Mouse (Mus musculus): ENCODE measurements at regions not wholly inside any gene's neighbourhood (a gene's known extent, or its start where the extent isn't known, plus 50 kb on each side); places are given as distances from the start of the nearest gene placed in this dataset.

DNA sequence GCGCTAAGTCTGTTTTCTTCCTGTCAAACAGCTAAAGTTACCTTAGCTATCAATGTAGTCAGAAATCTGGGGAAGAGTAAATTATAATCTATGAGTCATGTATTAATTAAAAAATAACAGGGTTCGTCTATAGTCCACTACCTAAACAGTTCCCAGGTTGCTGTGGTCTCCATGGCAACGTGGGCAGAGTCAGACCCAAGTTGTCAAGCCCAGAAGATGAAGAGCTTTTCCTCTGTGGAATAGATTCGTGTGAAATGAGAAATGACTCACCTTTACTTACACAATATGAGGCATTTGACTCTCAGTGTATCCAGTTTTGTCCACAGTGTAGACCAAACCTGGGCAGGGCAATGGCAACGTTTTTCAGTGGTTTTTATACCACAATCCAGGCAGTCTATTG lies 149.2 kb downstream of the Tmem17 start:
- TF ChIP-seq CTCF (conservative IDR thresholded peaks at IDR 0.05) = no peak
- H3K27ac ChIP-seq = peak overlapping the region; percentile 74
- DNase-seq (ENCODE audit: low spot score in 2 of 2) = no peak
- no peak overlapping the region for H3K4me3 ChIP-seq

DNA sequence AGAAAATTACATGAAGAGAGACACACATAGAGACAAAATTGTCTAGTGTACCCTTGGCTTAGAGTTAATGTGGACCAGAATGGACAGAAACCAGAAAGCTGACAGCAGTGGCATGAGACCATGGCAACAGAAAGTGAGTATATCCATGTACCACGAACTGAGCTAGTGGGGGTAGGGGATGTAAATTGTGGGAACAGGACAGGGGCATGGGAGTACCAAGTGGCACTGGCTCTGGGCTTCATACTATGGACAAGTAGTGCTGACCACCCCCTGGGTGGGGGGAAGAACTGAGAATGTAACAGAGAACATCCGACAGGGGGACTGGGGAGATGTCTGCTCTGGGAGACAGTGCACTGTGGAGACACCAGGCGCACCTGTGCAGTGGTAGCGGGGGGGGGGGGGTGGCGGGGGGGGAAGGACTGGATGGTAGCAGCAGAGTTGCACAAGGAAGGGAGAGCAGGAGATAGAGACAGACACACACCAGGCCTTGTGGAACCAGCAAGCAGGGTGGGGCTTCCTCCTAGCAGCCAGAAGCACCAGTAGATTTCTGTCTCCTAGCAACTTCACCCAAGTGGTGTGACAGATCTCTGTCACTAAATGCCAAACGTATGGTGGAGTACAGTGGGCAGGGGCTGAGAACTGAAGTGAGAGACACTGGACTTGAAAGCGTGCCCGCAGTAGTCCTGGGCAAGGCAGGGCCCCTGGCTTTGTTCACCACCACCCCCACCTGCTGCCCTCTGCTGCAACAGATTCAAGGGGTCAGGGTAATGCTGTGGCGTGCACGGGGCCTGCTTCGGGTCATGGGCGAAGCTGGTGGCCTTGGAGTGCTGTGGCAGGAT lies 150.0 kb downstream of the Tmem17 start:
- Histone ChIP-seq H3K27ac (peak overlapping the region; percentile 74), H3K4me3 (no peak overlapping the region)
- no peak for TF ChIP-seq CTCF (conservative IDR thresholded peaks at IDR 0.05)
- DNase-seq (ENCODE audit: low spot score in 2 of 2) = peak in 1 of 2 experiments; percentile 41

DNA sequence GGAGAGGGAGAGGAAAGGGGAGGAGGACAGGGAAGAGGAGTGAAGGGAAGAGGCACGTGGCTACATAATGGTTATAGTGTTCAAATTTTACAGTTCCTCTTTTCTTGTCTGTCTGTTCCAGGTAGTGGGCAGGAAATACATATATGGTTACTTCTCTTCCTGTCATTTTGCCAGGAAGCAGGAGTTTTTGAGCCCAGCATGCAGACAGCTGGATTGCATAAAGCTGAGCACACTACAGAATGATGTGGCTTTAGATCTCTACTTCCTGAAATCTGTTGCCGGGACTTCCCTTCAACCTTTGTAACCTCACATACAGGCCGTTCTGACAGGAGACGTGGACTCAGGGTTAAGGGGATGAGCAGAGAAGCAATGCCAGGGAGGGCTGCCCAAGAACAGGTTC lies 154.1 kb downstream of the Tmem17 start:
- Histone ChIP-seq H3K27ac (no peak overlapping the region), H3K4me3 (no peak overlapping the region)
- no peak for DNase-seq (ENCODE audit: low spot score in 2 of 2)
- no peak for TF ChIP-seq CTCF (conservative IDR thresholded peaks at IDR 0.05)

DNA sequence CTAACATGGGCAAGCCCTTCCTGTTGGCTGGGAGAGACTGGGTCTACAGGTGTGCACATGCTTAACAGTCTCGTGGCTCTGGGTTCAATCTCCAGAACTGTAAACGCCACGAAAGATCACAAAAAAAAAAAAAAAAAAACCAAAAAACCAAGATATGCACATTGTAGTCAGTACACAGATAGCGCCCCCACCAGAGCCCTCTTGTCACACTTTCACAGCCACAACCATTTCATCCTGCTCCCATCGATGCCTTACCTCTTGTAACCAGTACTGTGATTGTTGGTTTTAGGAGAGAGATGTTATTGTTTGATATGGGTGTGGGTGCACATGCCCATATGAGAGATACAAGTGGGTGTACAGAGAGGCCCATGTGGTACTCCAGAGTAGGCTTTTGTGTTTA lies 154.5 kb downstream of the Tmem17 start:
- Histone ChIP-seq H3K4me3 (no peak overlapping the region), H3K27ac (no peak overlapping the region)
- DNase-seq (ENCODE audit: low spot score in 2 of 2) = no peak
- no peak for TF ChIP-seq CTCF (conservative IDR thresholded peaks at IDR 0.05)

DNA sequence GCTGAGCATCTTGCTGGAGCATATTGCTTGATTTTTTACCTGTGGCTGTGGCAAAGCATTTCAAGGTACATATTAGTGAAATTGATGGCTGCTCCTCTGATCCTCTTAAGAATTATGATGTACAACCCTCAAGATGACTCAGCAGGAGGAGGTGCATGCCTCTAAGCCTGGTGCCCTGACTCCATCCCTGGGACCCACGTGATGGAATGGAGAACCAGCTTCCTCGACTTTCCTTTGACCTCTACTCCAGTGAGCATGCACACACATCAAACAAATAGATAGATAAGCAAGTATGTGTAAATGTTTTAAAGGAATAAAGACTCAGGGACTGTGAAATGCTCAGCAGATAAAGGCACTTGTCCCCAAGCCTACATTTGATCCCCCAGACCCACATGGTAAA lies 156.3 kb downstream of the Tmem17 start:
- Histone ChIP-seq H3K27ac (no peak overlapping the region), H3K4me3 (no peak overlapping the region)
- no peak for TF ChIP-seq CTCF (conservative IDR thresholded peaks at IDR 0.05)
- DNase-seq (ENCODE audit: low spot score in 2 of 2) = no peak

DNA sequence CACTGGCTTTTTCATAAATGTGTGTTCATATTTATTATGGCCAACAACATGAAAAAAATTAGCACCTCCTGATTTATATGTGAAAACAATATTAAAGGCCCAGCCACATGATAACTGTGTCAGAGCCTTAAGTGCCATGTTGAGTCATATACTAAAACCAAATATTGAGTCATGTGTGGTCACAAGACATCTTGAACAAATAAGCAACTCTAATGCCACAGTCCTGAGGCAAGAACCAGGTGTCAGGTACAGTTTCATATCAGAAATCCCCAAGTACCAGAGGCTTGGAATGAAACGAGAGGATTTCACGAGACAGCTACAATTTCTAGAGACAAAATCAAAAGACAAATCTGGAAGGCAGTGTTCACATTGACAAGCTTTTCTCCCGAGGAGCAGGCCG lies 157.4 kb downstream of the Tmem17 start:
- no peak for TF ChIP-seq CTCF (conservative IDR thresholded peaks at IDR 0.05)
- no peak overlapping the region for H3K27ac ChIP-seq
- H3K4me3 ChIP-seq = no peak overlapping the region
- DNase-seq (ENCODE audit: low spot score in 2 of 2) = no peak

DNA sequence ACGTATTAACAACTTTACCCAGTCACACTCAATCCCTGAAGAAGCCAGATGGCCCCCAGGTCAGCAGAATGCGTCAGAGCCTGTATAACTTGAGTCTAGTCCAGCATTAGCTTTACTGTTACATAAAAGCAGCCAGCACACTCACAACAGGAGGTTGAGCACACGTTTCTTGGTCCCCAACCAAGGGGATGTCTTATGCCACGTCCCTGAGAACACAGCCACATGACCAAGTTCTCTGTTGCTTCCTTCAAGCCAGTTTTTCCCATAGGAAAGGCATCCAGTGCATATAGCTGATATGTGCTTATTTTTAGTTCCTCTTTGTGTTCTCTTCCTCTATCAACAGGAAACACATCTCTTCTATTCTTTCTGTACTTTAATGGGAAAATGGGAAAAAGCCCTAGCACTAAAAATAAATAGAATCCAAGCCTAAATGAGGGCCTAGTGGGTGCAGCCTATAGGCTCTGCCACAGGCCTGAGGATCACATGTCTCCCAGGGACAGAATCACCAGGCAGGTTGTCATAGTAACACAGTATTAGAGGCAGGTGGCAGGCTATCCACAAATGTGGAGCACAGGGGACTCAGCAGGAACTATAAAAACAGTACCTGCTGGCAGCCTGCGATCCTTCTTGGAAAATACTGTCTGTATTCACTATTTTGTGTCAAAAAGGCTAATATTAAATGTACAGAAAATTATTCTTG lies 160.1 kb downstream of the Tmem17 start:
- peak; percentile 42 to 73 for DNase-seq (ENCODE audit: low spot score in 2 of 2)
- Histone ChIP-seq H3K4me3 (no peak overlapping the region), H3K27ac (peak overlapping the region; percentile 92)
- TF ChIP-seq CTCF (conservative IDR thresholded peaks at IDR 0.05) = peak; percentile 16; the same call in 1 of the 2 replicates

DNA sequence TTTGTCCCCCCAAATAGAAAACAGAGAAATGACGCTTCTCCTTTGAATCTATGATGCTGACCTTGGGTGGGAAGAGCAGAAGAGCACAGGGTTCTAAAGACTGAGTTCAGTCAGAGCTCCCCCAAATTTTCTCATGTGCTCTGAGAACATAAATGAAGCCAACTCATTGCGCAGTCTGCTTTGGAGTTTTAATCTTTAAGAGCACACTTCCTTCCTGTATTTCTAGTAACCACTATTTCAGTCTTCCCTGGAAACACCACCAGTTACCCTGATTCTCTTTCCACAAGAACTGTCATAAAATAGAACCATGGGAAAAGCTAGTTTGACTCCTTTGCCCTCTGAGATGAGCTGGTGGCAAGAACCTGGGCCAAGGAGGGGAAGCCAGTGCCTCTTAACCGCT lies 163.2 kb downstream of the Tmem17 start:
- Histone ChIP-seq H3K4me3 (no peak overlapping the region), H3K27ac (no peak overlapping the region)
- no peak for TF ChIP-seq CTCF (conservative IDR thresholded peaks at IDR 0.05)
- DNase-seq (ENCODE audit: low spot score in 2 of 2) = no peak

DNA sequence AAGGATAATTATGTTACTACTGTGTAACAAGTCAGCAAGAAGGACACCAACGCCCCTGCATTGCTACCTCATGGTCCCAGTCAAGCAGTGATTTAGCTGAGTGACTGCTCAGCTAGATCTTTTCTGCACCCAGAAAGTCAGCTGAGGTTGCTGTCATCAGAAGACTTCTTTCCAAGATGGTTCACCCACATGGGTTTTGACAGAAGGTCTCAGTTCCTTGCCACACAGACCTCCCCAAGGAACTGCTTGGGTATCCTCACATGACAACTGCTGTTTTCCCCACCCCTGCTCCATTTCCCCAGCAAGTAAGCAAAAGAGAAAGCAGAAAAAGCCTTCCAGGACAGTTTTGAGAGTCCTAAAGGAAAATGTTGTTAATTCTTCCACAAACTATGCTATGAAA lies 163.9 kb downstream of the Tmem17 start:
- no peak for TF ChIP-seq CTCF (conservative IDR thresholded peaks at IDR 0.05)
- Histone ChIP-seq H3K4me3 (no peak overlapping the region), H3K27ac (no peak overlapping the region)
- no peak for DNase-seq (ENCODE audit: low spot score in 2 of 2)

DNA sequence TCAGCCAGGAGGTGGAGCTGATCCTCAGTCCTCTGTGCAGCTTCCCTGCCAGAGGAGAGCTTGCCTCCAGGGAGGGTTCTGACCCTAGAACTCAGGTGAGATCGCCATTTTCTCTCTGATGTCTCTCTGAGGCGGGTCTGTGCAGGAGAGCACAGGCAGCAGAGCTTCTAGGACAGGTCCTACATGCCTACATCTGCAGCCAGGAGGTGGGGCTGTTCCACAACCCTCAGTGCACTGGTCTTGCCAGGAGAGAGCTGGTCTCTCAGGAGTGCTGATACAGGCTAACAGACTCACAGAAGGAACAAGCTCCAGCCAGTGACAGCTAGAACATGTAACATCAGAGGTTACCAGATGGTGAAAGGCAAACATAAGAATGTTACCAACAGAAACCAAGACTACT lies 165.4 kb downstream of the Tmem17 start:
- peak; percentile 56 for TF ChIP-seq CTCF (conservative IDR thresholded peaks at IDR 0.05)
- no peak overlapping the region for H3K27ac ChIP-seq
- no peak for DNase-seq (ENCODE audit: low spot score in 2 of 2)
- no peak overlapping the region for H3K4me3 ChIP-seq

DNA sequence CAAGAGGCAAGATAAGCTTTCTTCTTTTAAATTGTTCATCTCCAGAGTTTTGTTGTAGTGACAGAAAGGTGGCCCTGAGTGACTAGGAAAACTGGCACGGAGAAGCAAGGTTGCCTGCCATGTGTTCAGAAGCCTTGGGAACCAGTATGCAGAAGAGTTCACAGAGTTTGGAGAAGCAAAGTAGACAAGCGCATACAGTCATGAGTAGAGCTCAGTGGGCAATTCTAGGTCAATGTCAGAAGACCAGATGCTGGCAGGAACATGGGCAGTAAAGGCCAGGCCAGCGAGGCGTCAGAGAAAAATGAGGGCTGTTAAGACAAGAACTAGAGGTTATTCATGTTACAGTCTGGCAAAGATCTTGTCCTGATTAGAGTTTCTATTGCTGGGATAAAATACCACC lies 172.7 kb downstream of the Tmem17 start:
- TF ChIP-seq CTCF (conservative IDR thresholded peaks at IDR 0.05) = no peak
- DNase-seq (ENCODE audit: low spot score in 2 of 2) = no peak
- H3K27ac ChIP-seq = no peak overlapping the region
- no peak overlapping the region for H3K4me3 ChIP-seq

DNA sequence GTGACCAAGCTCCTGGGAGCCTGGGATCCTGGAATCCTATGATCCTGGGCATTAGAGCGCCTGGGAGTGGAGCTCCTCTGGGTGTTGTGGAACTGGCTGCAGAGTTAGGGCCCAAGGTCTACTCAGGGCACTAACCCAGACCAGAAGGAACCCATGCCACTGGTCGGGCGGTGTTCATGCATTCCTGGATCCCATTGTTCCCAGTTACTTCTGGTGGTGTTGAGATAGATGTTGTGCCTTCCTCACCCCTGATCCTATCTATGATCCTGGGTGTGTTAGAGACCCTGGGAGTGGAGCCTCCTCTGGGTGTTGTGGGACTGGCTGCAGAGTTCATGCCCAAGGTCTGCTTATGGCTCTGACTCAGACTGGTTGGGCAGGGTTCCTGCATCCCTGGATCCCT lies 169.9 kb downstream of the B3gnt2 start:
- H3K4me3 ChIP-seq = no peak overlapping the region
- H3K27ac ChIP-seq = no peak overlapping the region
- no peak for DNase-seq (ENCODE audit: low spot score in 2 of 2)
- no peak for TF ChIP-seq CTCF (conservative IDR thresholded peaks at IDR 0.05)

DNA sequence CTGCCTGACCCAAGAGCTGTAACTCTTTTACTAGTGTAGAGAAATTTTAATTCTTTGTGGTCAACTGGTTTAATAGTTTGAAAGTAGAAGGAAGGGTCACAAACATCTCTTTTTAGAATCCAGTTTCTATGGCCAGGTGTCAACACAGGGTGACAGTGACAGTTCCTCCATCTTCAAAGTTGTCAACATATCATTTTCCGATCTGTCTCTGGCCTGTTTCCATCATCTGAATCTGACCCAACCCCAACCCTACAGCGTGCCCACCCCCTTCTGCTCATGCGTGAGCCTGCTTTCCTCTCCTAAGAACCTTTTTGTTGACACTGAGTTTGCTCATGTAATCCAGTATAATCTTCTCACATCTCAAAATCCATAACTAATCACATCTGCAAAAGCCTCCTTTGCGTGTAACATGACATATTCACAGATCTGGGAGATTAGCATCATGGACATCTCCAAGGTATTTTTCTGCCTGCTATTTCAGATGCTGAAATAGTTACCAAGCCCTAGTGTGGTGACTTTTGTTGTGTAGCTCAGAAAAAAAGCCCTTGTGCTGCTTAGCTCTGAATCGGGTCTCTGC lies 168.4 kb downstream of the B3gnt2 start:
- Histone ChIP-seq H3K27ac (no peak overlapping the region), H3K4me3 (no peak overlapping the region)
- no peak for DNase-seq (ENCODE audit: low spot score in 2 of 2)
- TF ChIP-seq CTCF (conservative IDR thresholded peaks at IDR 0.05) = no peak

All from layer of hippocampus, adult 2 months (tissue).